In the genomic region with DNA sequence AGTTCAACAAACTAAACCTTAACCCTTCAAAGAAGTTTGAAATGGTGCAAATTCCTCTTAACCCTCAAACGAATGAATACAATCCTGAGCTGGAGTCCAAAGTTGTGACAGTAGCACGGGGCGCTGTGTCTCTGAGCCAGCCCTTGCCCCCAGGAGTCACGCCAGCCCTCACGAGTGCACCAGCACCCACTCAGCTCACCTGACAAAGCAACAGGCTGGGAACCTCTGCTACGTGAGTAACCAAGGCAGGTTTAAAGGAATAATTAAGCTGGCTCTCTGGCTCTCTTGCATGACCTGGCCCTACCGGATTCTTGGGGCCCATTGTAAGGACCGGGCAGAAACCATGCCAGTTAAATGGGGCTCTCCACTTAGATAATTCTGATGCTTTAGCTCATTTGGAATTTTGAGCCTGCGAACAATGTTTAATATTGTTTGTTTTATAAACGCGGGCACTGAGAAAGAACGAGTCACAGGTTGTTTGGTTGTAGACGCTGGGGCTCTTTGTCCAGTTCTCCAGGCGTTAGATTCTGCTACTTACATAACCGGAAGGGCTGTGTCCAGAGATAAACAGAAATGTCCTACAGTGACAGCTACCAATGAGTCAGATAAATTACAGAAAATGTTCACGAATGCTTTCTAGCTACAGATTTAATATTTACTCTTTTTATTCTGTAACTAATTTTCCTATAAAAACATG, we compare ENCODE assay signal across 14 mouse cellular contexts. TPM values are rescaled to one million over a fixed set of nuclear protein-coding genes. Genes with fewer than 3 reads are reported as not detected.
DNase-seq lines count a peak whose midpoint lies in the region; ATAC-seq and TF ChIP-seq lines count a peak whose summit lies in the region.
"Had no signal": no experiment of that assay in that cellular context is flagged by ENCODE, and none has a peak within 500 bp of the region (broad histone marks: within the 10 kb centered on the region; RNA-seq: fewer than 3 reads in every experiment).

No protein-coding gene starts in this region.

- no peak overlapping the region for H3K27ac ChIP-seq in intestine, postnatal 0 days (ENCODE audit: low read depth, low read length)
- H3K27ac ChIP-seq: hindbrain, embryonic 10.5 days; limb, embryonic 12.5 days had no signal

- peak overlapping the region; percentile 17 for H3K4me2 ChIP-seq in intestine, postnatal 0 days (replicated peaks; ENCODE audit: low read depth)
- H3K4me2 ChIP-seq: limb, embryonic 12.5 days had no signal

- H3K9ac ChIP-seq in intestine, postnatal 0 days (ENCODE audit: low read depth, low read length) = no peak overlapping the region
- H3K9ac ChIP-seq: limb, embryonic 12.5 days had no signal

- no peaks in the 10 kb centered on the region for H3K36me3 ChIP-seq in intestine, postnatal 0 days (ENCODE audit: control insufficient read depth, insufficient read depth)
- H3K36me3 ChIP-seq: hindbrain, embryonic 10.5 days; limb, embryonic 12.5 days had no signal

- no peaks in the 10 kb centered on the region for H3K9me3 ChIP-seq in intestine, postnatal 0 days (ENCODE audit: control insufficient read depth)

- H3K4me1 ChIP-seq in intestine, postnatal 0 days (replicated peaks; ENCODE audit: control insufficient read depth, insufficient read depth, low read length) = no peaks in the 10 kb centered on the region

- TF ChIP-seq CTCF in intestine, postnatal 0 days (IDR thresholded peaks at IDR 0.05; ENCODE audit: low read depth) = no peak

- no peaks in the 10 kb centered on the region for H3K27me3 ChIP-seq in intestine, postnatal 0 days (replicated peaks; ENCODE audit: control insufficient read depth, insufficient read depth, low read length)
- H3K27me3 ChIP-seq: limb, embryonic 12.5 days had no signal

- ATAC-seq in intestine, postnatal 0 days = no peak
- ATAC-seq: midbrain, embryonic 16.5 days had no signal

- peak; percentile 16 for DNase-seq in heart, adult 8-10 months (ENCODE audit: low spot score)
- no peak for DNase-seq in heart, postnatal 4 days
- peak; percentile 63 for DNase-seq in MEL-GATA-1-ER (ENCODE audit: extremely low read depth, low read depth)
- DNase-seq in lung, postnatal 10 days = peak; percentile 32
- no peak for DNase-seq in T-cell, adult 2 months (ENCODE audit: low spot score)
- DNase-seq in kidney, adult 11 months = no peak
- DNase-seq in frontal cortex, postnatal 25 days (ENCODE audit: low spot score in 2 of 2) = no peak
- DNase-seq: cerebellum, postnatal 14 days; gastrocnemius, postnatal 36 days; thymus, postnatal 36 days had no signal

- no peak overlapping the region for H3K4me3 ChIP-seq in intestine, postnatal 0 days (ENCODE audit: low read depth, low read length)
- H3K4me3 ChIP-seq: hindbrain, embryonic 10.5 days; limb, embryonic 12.5 days had no signal

- WGBS in intestine, postnatal 0 days = 38% methylated on average over 16 of the region's 16 CpGs

RNA-seq across cellular contexts. Expression of a gene that starts 10.5 kb away (rescaled TPM):
- total RNA-seq in heart, adult 8-10 months (2022) = 10 to 100 TPM; 13.7 to 16.1 (median 15.1) TPM
- 10 to 100 TPM; 24.9 to 25.6 TPM for total RNA-seq in heart, postnatal 4 days (2021)
- polyA plus RNA-seq in intestine, postnatal 0 days (2015; fragmentation: Nextera tagmentation; extraction: Ambion mirVana) = 2.5 and 2.6 TPM in 2 replicates

Comparison
In these comparisons a context has a peak if more than half of its experiments do, and no peak if none do; other contexts are left out.
1. DNase-seq: peak in heart, adult 8-10 months (single experiment), MEL-GATA-1-ER (single experiment) and lung, postnatal 10 days (single experiment); none in heart, postnatal 4 days (single experiment), T-cell, adult 2 months (single experiment), kidney, adult 11 months (single experiment) and frontal cortex, postnatal 25 days (0 of 2).